Mouse (Mus musculus) ES-E14 (cell line): ENCODE measurements around the gene Btg2.

Source experiments
- CHD2 ChIP-seq: IDR thresholded peaks from 2 replicates; pipeline ENCODE4 v1.6.1; 2014; ENCODE audit warnings: mild to moderate bottlenecking, low read depth, low read length, inconsistent platforms
- HCFC1 ChIP-seq: IDR thresholded peaks from 2 replicates; pipeline ENCODE4 v1.6.1; 2012; ENCODE audit warnings: low read length, inconsistent platforms, borderline replicate concordance; ENCODE audit not compliant: insufficient read depth
- MAFK ChIP-seq: IDR thresholded peaks from 2 replicates; pipeline ENCODE4 v1.6.1; 2014; ENCODE audit warnings: mild to moderate bottlenecking, low read depth, low read length, inconsistent platforms; ENCODE audit not compliant: insufficient read depth
- ZC3H11A ChIP-seq: IDR thresholded peaks from 2 replicates; pipeline ENCODE4 v1.6.1; 2012; ENCODE audit warnings: low read depth, mild to moderate bottlenecking, inconsistent platforms, low read length, borderline replicate concordance
- ZNF384 ChIP-seq: IDR thresholded peaks from 2 replicates; pipeline ENCODE4 v1.6.1; 2012; ENCODE audit warnings: low read depth, low read length, inconsistent platforms

GRCm38 (mm10) chr1:134047431-134047830 is 31.5 kb downstream of the Btg2 start:
- TF ChIP-seq ZC3H11A (no peak), MAFK (no peak), CHD2 (no peak), HCFC1 (no peak), ZNF384 (no peak)
